Mouse (Mus musculus) myocyte (in vitro differentiated cells): ENCODE results near the gene Wdr34. TPM values are rescaled to one million over a fixed set of nuclear protein-coding genes. Genes with fewer than 3 reads are reported as not detected.
A peak's percentile ranks its signal among the peaks of the same experiment; 100 is the strongest.

Experiments used
- H3K27me3 ChIP-seq: one replicate; pipeline ENCODE4 v1.6.1; 2011; ENCODE audit not compliant: control insufficient read depth, insufficient read depth, insufficient read length
- H3K36me3 ChIP-seq: one replicate; pipeline ENCODE4 v1.6.1; 2011; ENCODE audit not compliant: control insufficient read depth, insufficient read depth
- H3K4me2 ChIP-seq: one replicate; pipeline ENCODE4 v1.6.1; 2011; ENCODE audit warnings: low read depth, control low read depth
- H3K4me3 ChIP-seq: one replicate; pipeline ENCODE4 v1.5.1; 2011; ENCODE audit warnings: mild to moderate bottlenecking, control low read depth, moderate library complexity
- H3K79me2 ChIP-seq: one replicate; pipeline ENCODE4 v1.6.1; 2011; ENCODE audit not compliant: control insufficient read depth, insufficient read depth
- H3ac ChIP-seq: one replicate; pipeline ENCODE4 v1.6.1; 2011; ENCODE audit not compliant: control insufficient read depth, insufficient read length
- CEBPB ChIP-seq: IDR thresholded peaks from 2 replicates; pipeline ENCODE4 v1.6.1; 2011; ENCODE audit warnings: mild to moderate bottlenecking, moderate library complexity; ENCODE audit not compliant: poor library complexity, insufficient read depth, severe bottlenecking
- E2F4 ChIP-seq: IDR thresholded peaks from one replicate; pipeline ENCODE4 v1.6.1; 2011; ENCODE audit warnings: mild to moderate bottlenecking, control low read depth, moderate library complexity; ENCODE audit not compliant: insufficient read depth
- MAX ChIP-seq: IDR thresholded peaks from one replicate; pipeline ENCODE4 v1.6.1; 2011; ENCODE audit warnings: low read depth, mild to moderate bottlenecking, control low read depth
- MYOD1 ChIP-seq, 3 experiments: IDR thresholded peaks; one replicate each; pipeline ENCODE4 v1.6.1; 2011; ENCODE audit warnings: control low read depth in 2 of 3, low read depth in 2 of 3, mild to moderate bottlenecking in 2 of 3, moderate library complexity in 1 of 3; ENCODE audit not compliant: insufficient read length in 2 of 3, control insufficient read depth in 1 of 3
- MYOG ChIP-seq, 3 experiments: IDR thresholded peaks; one replicate each; pipeline ENCODE4 v1.6.1; 2011; ENCODE audit warnings: control low read depth in 2 of 3, low read depth in 2 of 3, mild to moderate bottlenecking in 2 of 3; ENCODE audit not compliant: insufficient read length in 2 of 3, control insufficient read depth in 1 of 3, insufficient read depth in 1 of 3
- POLR2A ChIP-seq: IDR thresholded peaks from one replicate; pipeline ENCODE4 v1.6.1; 2011; ENCODE audit warnings: low read depth, mild to moderate bottlenecking, control low read depth, moderate library complexity; ENCODE audit not compliant: insufficient read length
- POLR2AphosphoS2 ChIP-seq: IDR thresholded peaks from one replicate; pipeline ENCODE4 v1.6.1; 2011; ENCODE audit warnings: low read depth, control low read depth; ENCODE audit not compliant: insufficient read length
- REST ChIP-seq: IDR thresholded peaks from one replicate; pipeline ENCODE4 v1.6.1; 2011; ENCODE audit warnings: mild to moderate bottlenecking, control low read depth, moderate library complexity; ENCODE audit not compliant: insufficient read depth, insufficient read length
- SRF ChIP-seq: IDR thresholded peaks from one replicate; pipeline ENCODE4 v1.6.1; 2011; ENCODE audit warnings: low read depth; ENCODE audit not compliant: control insufficient read depth, insufficient read length
- TCF12 ChIP-seq: IDR thresholded peaks from one replicate; pipeline ENCODE4 v1.6.1; 2011; ENCODE audit warnings: mild to moderate bottlenecking, control low read depth; ENCODE audit not compliant: poor library complexity, insufficient read depth, severe bottlenecking
- TCF3 ChIP-seq: IDR thresholded peaks from one replicate; pipeline ENCODE4 v1.6.1; 2011; ENCODE audit warnings: low read depth, control low read depth; ENCODE audit not compliant: insufficient read length
- USF1 ChIP-seq: IDR thresholded peaks from one replicate; pipeline ENCODE4 v1.6.1; 2011; ENCODE audit warnings: low read depth, mild to moderate bottlenecking, control low read depth, moderate library complexity
- polyA plus RNA-seq: library from polyadenylated mRNA; unstranded; fragments of >200 nt; fragmentation: generic; extraction: Trizol; gene quantifications from one replicate; pipeline ENCODE4 v1.2.1, GENCODE M21; 2012; ENCODE audit warnings: missing spikeins

The Wdr34 gene
- polyA plus RNA-seq, 1 experiment, result 21.6 TPM

DNA sequence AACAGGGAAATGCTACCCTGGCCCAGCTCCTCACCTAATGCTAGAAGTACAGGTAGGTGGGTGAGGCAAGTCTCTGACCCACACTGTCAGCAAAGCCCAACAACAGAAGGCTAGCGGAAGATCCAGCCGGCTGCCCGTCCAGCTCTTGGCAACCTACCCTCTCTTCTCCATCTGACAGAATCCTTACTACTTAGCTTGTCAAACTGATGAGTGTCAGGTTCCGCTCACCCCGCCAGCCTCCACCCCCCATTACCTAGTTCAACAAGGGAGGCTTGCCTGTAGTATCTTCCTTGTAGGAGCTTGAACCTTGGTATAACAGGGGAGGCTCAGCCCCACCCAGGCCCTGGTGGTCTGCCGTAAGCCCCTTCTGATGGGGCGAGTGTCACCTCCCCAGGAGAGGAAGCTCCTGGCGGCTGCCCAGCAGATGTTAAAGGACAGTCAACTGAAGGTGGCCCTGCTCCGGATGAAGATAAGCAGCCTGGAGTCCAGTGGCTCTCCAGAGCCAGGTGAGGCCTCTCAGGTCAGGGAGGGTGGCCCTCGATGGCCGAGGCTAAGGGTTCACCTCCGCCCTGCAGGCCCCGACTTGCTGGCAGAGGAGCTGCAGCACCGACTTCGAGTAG lies 31.6 kb upstream of the Wdr34 start:
- no peaks in the 10 kb centered on the region for H3K79me2 ChIP-seq
- H3K4me3 ChIP-seq, result no peak overlapping the region
- H3K36me3 ChIP-seq, result no peaks in the 10 kb centered on the region
- H3K4me2 ChIP-seq, result no peak overlapping the region
- H3K27me3 ChIP-seq, result no peaks in the 10 kb centered on the region
- H3ac ChIP-seq, result no peak overlapping the region
- TF ChIP-seq TCF12, result no peak
- TF ChIP-seq MAX, result no peak
- no peak for TF ChIP-seq USF1
- no peak for TF ChIP-seq POLR2A
- TF ChIP-seq TCF3, result no peak
- no peak for TF ChIP-seq E2F4
- no peak for TF ChIP-seq MYOG (IDR thresholded peaks at IDR 0.05; ENCODE audit: control insufficient read depth in 1 of 3, insufficient read depth in 1 of 3, insufficient read length in 2 of 3, low read depth in 2 of 3)
- TF ChIP-seq CEBPB, result no peak
- TF ChIP-seq MYOD1 (IDR thresholded peaks at IDR 0.05; ENCODE audit: control insufficient read depth in 1 of 3, insufficient read length in 2 of 3, low read depth in 2 of 3), result no peak
- no peak for TF ChIP-seq POLR2AphosphoS2
- no peak for TF ChIP-seq SRF
- TF ChIP-seq REST, result no peak

DNA sequence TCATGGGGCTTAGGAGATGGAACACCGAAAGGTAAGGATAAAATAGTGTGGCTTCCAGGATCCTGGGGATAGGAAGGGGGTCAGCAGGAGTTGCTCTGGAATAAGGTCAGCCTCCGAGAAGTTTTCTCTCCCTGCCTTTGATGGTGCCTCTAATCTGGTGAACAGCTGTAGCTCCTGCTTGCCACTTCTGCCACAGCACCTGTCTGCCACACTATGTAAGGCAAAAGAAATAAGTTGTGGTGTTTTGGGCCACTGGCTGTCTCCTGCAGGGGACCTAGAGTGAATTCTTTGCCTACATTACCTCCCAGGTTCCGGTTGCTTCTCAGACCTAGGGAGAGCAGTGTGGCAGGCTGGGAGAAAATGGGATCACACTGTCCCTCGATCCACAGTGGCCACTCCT lies 30.1 kb upstream of the Wdr34 start:
- Histone ChIP-seq H3K4me2 (peak overlapping the region; percentile 84), H3K4me3 (peak overlapping the region; percentile 25), H3ac (no peak overlapping the region), H3K36me3 (no peaks in the 10 kb centered on the region), H3K79me2 (no peaks in the 10 kb centered on the region), H3K27me3 (no peaks in the 10 kb centered on the region)
- TF ChIP-seq USF1 (no peak), MYOD1 (IDR thresholded peaks at IDR 0.05; ENCODE audit: control insufficient read depth in 1 of 3, insufficient read length in 2 of 3, low read depth in 2 of 3) (peak in 1 of 3 experiments; percentile 42), TCF12 (no peak), MYOG (IDR thresholded peaks at IDR 0.05; ENCODE audit: control insufficient read depth in 1 of 3, insufficient read depth in 1 of 3, insufficient read length in 2 of 3, low read depth in 2 of 3) (peak in 2 of 3 experiments; percentile 28 to 51)

DNA sequence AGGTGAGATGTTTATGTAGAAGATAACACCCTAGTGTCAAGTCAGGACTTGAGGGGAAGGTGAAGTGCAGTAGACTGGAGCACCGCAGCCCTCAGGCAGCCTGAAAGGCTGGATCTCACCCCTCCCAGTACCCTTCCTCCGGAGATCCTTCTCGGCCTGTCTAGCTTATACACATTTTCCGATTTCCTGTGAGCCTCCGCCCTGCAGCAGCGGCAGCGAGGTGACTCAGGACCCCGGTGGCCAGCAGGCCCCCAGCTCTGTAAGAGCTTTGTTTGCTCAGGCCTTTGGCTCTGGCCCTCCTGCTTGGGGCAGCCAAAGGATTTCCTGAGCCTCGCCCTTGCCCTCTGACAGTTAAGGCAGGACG lies 29.6 kb upstream of the Wdr34 start:
- no peak for TF ChIP-seq TCF12
- no peak for TF ChIP-seq REST
- TF ChIP-seq TCF3, result no peak
- TF ChIP-seq POLR2A, result no peak
- TF ChIP-seq POLR2AphosphoS2, result no peak
- no peak for TF ChIP-seq SRF
- TF ChIP-seq MYOG (IDR thresholded peaks at IDR 0.05; ENCODE audit: control insufficient read depth in 1 of 3, insufficient read depth in 1 of 3, insufficient read length in 2 of 3, low read depth in 2 of 3), result no peak
- no peak for TF ChIP-seq CEBPB
- TF ChIP-seq MYOD1 (IDR thresholded peaks at IDR 0.05; ENCODE audit: control insufficient read depth in 1 of 3, insufficient read length in 2 of 3, low read depth in 2 of 3), result no peak
- TF ChIP-seq MAX, result no peak
- Histone ChIP-seq H3K79me2 (no peaks in the 10 kb centered on the region), H3K36me3 (peaks cover 4% of the 10 kb centered on the region), H3K4me3 (peak overlapping the region; percentile 25), H3ac (no peak overlapping the region), H3K4me2 (peak overlapping the region; percentile 84), H3K27me3 (no peaks in the 10 kb centered on the region)

DNA sequence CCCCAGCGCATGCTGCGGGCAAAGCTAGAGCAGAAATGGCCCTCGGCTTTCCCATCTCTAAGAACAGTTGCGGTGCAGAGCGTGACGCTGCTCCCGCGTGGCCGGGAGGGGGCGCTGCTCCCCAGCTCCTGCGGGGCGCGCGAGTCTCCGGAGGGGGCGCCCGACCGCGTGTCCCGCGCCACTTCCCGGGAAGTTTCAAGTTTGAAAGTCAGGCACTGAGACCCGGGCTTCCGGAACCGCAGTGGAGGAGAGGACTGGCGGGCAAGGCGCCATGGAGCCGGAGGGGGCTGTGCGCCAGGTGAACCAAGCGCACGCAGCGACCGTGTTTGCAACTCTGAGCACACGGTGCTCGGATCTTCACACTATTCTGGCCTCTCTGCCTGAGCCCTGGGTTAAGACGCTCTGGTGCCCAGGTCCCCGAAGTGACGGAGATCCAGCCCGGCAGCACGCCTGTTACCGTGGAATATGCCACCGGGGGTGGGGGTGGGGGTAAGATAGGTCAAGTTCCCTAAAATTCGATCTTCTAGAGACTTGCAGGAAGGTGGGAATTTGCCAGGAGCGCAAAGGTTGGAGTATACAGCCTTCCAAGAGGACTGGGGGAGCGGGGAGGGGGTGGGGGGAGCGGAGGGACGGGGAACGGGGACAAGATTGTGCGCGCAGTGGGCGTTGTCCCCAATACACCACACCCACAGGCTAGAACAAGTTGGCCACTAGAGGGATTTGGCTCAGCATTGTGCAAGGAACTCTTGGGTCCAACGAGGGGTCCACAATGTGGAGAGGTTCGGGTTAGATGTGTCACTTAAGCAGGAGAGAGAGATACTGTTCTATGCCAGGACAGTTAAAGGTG lies 29.0 kb upstream of the Wdr34 start, which contains the start of gene Pkn3:
TSS of gene Pkn3 (plus strand) at position 183 of the 847 bp plus-strand sequence.
- TF ChIP-seq E2F4, result peak; percentile 89
- TF ChIP-seq POLR2AphosphoS2, result peak; percentile 59
- no peak for TF ChIP-seq TCF3
- TF ChIP-seq MYOG (IDR thresholded peaks at IDR 0.05; ENCODE audit: control insufficient read depth in 1 of 3, insufficient read depth in 1 of 3, insufficient read length in 2 of 3, low read depth in 2 of 3), result peak in 2 of 3 experiments; percentile 26 to 50
- no peak for TF ChIP-seq MAX
- TF ChIP-seq CEBPB, result 0 out of 2 replicates have a peak, but pooled peaks have one; percentile 33
- TF ChIP-seq POLR2A, result peak; percentile 61
- peak in 1 of 3 experiments; percentile 20 for TF ChIP-seq MYOD1 (IDR thresholded peaks at IDR 0.05; ENCODE audit: control insufficient read depth in 1 of 3, insufficient read length in 2 of 3, low read depth in 2 of 3)
- no peak for TF ChIP-seq SRF
- TF ChIP-seq TCF12, result no peak
- no peak for TF ChIP-seq REST
- TF ChIP-seq USF1, result no peak
- H3K79me2 ChIP-seq, result no peaks in the 10 kb centered on the region
- no peaks in the 10 kb centered on the region for H3K27me3 ChIP-seq
- peak within 1 kb of the TSS; percentile 25 for H3K4me3 ChIP-seq
- no peak within 1 kb of the TSS for H3ac ChIP-seq
- H3K36me3 ChIP-seq, result peaks cover 10% of the 10 kb centered on the region
- H3K4me2 ChIP-seq, result peak within 1 kb of the TSS; percentile 84
